Mouse (Mus musculus): ENCODE measurements at regions not wholly inside any gene's neighbourhood (a gene's known extent, or its start where the extent isn't known, plus 50 kb on each side); places are given as distances from the start of the nearest gene placed in this dataset.
A peak's percentile ranks its signal among the peaks of the same experiment; 100 is the strongest.

DNA sequence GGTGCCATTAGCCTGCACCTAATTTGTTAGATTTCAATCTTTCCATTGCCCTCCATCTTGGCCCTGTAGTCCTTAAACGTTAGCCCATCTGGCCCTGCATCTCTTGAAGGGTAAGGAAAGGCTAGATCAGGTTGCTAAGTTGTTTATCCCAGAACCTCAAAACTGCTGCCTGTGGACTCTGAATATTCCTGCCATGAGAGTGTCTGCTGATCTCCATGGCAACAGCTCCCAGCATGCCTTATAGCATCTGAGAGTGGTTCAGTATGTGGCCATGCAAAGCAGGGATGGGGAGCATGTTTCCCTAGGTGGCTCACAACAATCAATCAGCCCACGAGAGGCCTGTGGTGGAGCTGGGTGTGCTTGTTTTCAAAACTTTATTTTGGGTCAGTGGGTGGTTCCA, 346.3 kb downstream of the Rps24 start:
- H3K9ac ChIP-seq (ENCODE audit: low read depth, low read length), result no peak overlapping the region
- 19% methylated on average over 2 of the region's 2 CpGs for WGBS
- no peaks in the 10 kb centered on the region for H3K36me3 ChIP-seq (ENCODE audit: control insufficient read depth, insufficient read depth, low read length)
- no peaks in the 10 kb centered on the region for H3K27me3 ChIP-seq (ENCODE audit: control insufficient read depth, insufficient read depth, low read length)
- no peak for DNase-seq (ENCODE audit: low spot score)
- no peak for ATAC-seq (ENCODE audit: low FRiP score)
- no peak overlapping the region for H3K27ac ChIP-seq (ENCODE audit: low read depth, low read length)
- peaks cover 7% of the 10 kb centered on the region; the same call in 1 of the 2 replicates for H3K4me1 ChIP-seq (replicated peaks; ENCODE audit: control insufficient read depth, insufficient read depth, low read length)
- H3K9me3 ChIP-seq (ENCODE audit: control insufficient read depth, low read length), result no peaks in the 10 kb centered on the region
- H3K4me3 ChIP-seq (ENCODE audit: low read depth, low read length), result no peak overlapping the region
- H3K4me2 ChIP-seq (replicated peaks; ENCODE audit: low read depth, low read length), result no peak overlapping the region

GRCm38 (mm10) chr14:24838219-24838618, 351.3 kb downstream of the Rps24 start:
- Histone ChIP-seq H3K27me3 (ENCODE audit: control insufficient read depth, insufficient read depth, low read length) (no peaks in the 10 kb centered on the region), H3K4me1 (replicated peaks; ENCODE audit: control insufficient read depth, insufficient read depth, low read length) (peaks cover 2% of the 10 kb centered on the region; the same call in 1 of the 2 replicates), H3K4me2 (replicated peaks; ENCODE audit: low read depth, low read length) (no peak overlapping the region), H3K27ac (ENCODE audit: low read depth, low read length) (no peak overlapping the region), H3K9me3 (ENCODE audit: control insufficient read depth, low read length) (no peaks in the 10 kb centered on the region), H3K9ac (ENCODE audit: low read depth, low read length) (no peak overlapping the region), H3K4me3 (ENCODE audit: low read depth, low read length) (no peak overlapping the region), H3K36me3 (ENCODE audit: control insufficient read depth, insufficient read depth, low read length) (no peaks in the 10 kb centered on the region)
- ATAC-seq (ENCODE audit: low FRiP score), result no peak
- DNase-seq (ENCODE audit: low spot score), result no peak
- WGBS, result 78% methylated on average over 4 of the region's 4 CpGs

- H3K4me1 ChIP-seq (replicated peaks; ENCODE audit: control insufficient read depth, insufficient read depth, low read length), result peaks cover 2% of the 10 kb centered on the region; the same call in 1 of the 2 replicates
- 66% methylated on average over 4 of the region's 4 CpGs for WGBS
- no peak overlapping the region for H3K27ac ChIP-seq (ENCODE audit: low read depth, low read length)
Measured at GRCm38 (mm10) chr14:24839056-24839455, 352.1 kb downstream of the Rps24 start.

DNA sequence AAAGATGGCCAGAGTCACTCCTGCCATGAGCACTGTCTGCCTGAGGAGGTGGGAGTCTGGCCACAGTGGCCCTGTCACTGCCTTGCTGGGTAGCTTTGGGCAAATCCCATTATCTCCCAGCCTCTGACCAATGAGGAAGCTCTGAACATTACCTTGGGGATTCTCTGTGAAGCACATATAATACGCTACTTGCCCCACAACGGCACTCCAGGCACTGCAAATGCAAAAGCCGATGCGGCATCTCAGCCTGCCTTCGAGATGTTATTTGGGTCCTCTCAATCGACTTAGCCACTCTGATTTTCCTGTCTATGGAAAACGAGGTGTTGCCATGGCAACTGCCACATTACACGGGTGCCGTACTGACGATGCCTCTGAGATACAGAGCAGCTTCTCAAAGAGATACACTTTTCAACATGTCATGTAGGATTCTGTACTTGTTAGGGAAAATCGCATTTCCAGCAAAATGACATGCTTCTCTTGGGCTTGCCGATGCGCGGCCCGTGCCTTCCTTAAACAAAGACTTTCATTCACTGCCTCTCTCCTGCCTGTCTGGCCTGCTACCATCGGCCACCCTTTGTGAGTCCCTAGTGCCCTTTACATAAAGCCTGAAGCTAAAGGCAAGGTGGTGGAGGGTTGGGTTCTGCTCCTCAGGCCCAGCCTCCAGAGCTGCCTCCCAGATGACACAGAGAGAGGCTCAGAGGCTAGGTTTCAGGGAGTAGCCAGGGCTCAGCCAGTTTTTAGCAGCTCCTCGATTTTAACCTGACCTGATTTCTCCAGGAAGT, 355.0 kb downstream of the Rps24 start:
- Histone ChIP-seq H3K36me3 (ENCODE audit: control insufficient read depth, insufficient read depth, low read length) (no peaks in the 10 kb centered on the region), H3K4me3 (ENCODE audit: low read depth, low read length) (no peak overlapping the region), H3K9ac (ENCODE audit: low read depth, low read length) (peak overlapping the region; percentile 24; the same call in 1 of the 2 replicates), H3K4me1 (replicated peaks; ENCODE audit: control insufficient read depth, insufficient read depth, low read length) (peaks cover 2% of the 10 kb centered on the region; the same call in 1 of the 2 replicates), H3K27me3 (ENCODE audit: control insufficient read depth, insufficient read depth, low read length) (no peaks in the 10 kb centered on the region), H3K4me2 (replicated peaks; ENCODE audit: low read depth, low read length) (no peak overlapping the region; the same call in 1 of the 2 replicates), H3K27ac (ENCODE audit: low read depth, low read length) (peak overlapping the region; percentile 87), H3K9me3 (ENCODE audit: control insufficient read depth, low read length) (no peaks in the 10 kb centered on the region)
- ATAC-seq (ENCODE audit: low FRiP score), result peak; percentile 73
- 33% methylated on average over 17 of the region's 17 CpGs for WGBS
- peak; percentile 80 for DNase-seq (ENCODE audit: low spot score)

More at GRCm38 (mm10) chr14:24839056-24839455, 352.1 kb downstream of the Rps24 start:
- Histone ChIP-seq H3K9ac (ENCODE audit: low read depth, low read length) (no peak overlapping the region), H3K9me3 (ENCODE audit: control insufficient read depth, low read length) (no peaks in the 10 kb centered on the region), H3K36me3 (ENCODE audit: control insufficient read depth, insufficient read depth, low read length) (no peaks in the 10 kb centered on the region), H3K4me3 (ENCODE audit: low read depth, low read length) (no peak overlapping the region), H3K4me2 (replicated peaks; ENCODE audit: low read depth, low read length) (no peak overlapping the region), H3K27me3 (ENCODE audit: control insufficient read depth, insufficient read depth, low read length) (no peaks in the 10 kb centered on the region)
- DNase-seq (ENCODE audit: low spot score) (no peak), ATAC-seq (ENCODE audit: low FRiP score) (no peak)

- H3K4me1 ChIP-seq (replicated peaks; ENCODE audit: control insufficient read depth, insufficient read depth, low read length), result peaks cover 2% of the 10 kb centered on the region; the same call in 1 of the 2 replicates
- no peak overlapping the region for H3K4me2 ChIP-seq (replicated peaks; ENCODE audit: low read depth, low read length)
- 76% methylated on average over 4 of the region's 4 CpGs for WGBS
- H3K36me3 ChIP-seq (ENCODE audit: control insufficient read depth, insufficient read depth, low read length), result no peaks in the 10 kb centered on the region
- DNase-seq (ENCODE audit: low spot score), result no peak
- no peak overlapping the region for H3K4me3 ChIP-seq (ENCODE audit: low read depth, low read length)
- no peak for ATAC-seq (ENCODE audit: low FRiP score)
- no peaks in the 10 kb centered on the region for H3K27me3 ChIP-seq (ENCODE audit: control insufficient read depth, insufficient read depth, low read length)
- no peak overlapping the region for H3K9ac ChIP-seq (ENCODE audit: low read depth, low read length)
- no peaks in the 10 kb centered on the region for H3K9me3 ChIP-seq (ENCODE audit: control insufficient read depth, low read length)
- H3K27ac ChIP-seq (ENCODE audit: low read depth, low read length), result no peak overlapping the region
Measured at GRCm38 (mm10) chr14:24843626-24844025, 356.7 kb downstream of the Rps24 start.

GRCm38 (mm10) chr14:24850491-24850890, 363.6 kb downstream of the Rps24 start:
- ATAC-seq (ENCODE audit: low FRiP score) (no peak), DNase-seq (ENCODE audit: low spot score) (peak; percentile 34)
- 6% methylated on average over 1 of the region's 1 CpGs for WGBS

GRCm38 (mm10) chr14:24854459-24854858, 367.5 kb downstream of the Rps24 start:
- no peak overlapping the region for H3K9ac ChIP-seq (ENCODE audit: low read depth, low read length)
- no peaks in the 10 kb centered on the region for H3K36me3 ChIP-seq (ENCODE audit: control insufficient read depth, insufficient read depth, low read length)
- ATAC-seq (ENCODE audit: low FRiP score) (no peak), DNase-seq (ENCODE audit: low spot score) (no peak)
- no peak overlapping the region for H3K4me2 ChIP-seq (replicated peaks; ENCODE audit: low read depth, low read length)
- H3K27me3 ChIP-seq (ENCODE audit: control insufficient read depth, insufficient read depth, low read length), result no peaks in the 10 kb centered on the region
- H3K4me3 ChIP-seq (ENCODE audit: low read depth, low read length), result no peak overlapping the region
- no peaks in the 10 kb centered on the region for H3K9me3 ChIP-seq (ENCODE audit: control insufficient read depth, low read length)
- WGBS, result 78% methylated on average over 4 of the region's 4 CpGs
- H3K4me1 ChIP-seq (replicated peaks; ENCODE audit: control insufficient read depth, insufficient read depth, low read length), result no peaks in the 10 kb centered on the region
- no peak overlapping the region for H3K27ac ChIP-seq (ENCODE audit: low read depth, low read length)

More at GRCm38 (mm10) chr14:24850491-24850890, 363.6 kb downstream of the Rps24 start:
- no peaks in the 10 kb centered on the region for H3K27me3 ChIP-seq (ENCODE audit: control insufficient read depth, insufficient read depth, low read length)
- no peak overlapping the region for H3K4me3 ChIP-seq (ENCODE audit: low read depth, low read length)
- no peak overlapping the region for H3K27ac ChIP-seq (ENCODE audit: low read depth, low read length)
- H3K9ac ChIP-seq (ENCODE audit: low read depth, low read length), result no peak overlapping the region
- no peak overlapping the region for H3K4me2 ChIP-seq (replicated peaks; ENCODE audit: low read depth, low read length)
- H3K36me3 ChIP-seq (ENCODE audit: control insufficient read depth, insufficient read depth, low read length), result no peaks in the 10 kb centered on the region
- H3K4me1 ChIP-seq (replicated peaks; ENCODE audit: control insufficient read depth, insufficient read depth, low read length), result no peaks in the 10 kb centered on the region
- H3K9me3 ChIP-seq (ENCODE audit: control insufficient read depth, low read length), result no peaks in the 10 kb centered on the region

- DNase-seq (ENCODE audit: low spot score), result no peak
Measured at GRCm38 (mm10) chr14:24862171-24862570, 375.2 kb downstream of the Rps24 start.

DNA sequence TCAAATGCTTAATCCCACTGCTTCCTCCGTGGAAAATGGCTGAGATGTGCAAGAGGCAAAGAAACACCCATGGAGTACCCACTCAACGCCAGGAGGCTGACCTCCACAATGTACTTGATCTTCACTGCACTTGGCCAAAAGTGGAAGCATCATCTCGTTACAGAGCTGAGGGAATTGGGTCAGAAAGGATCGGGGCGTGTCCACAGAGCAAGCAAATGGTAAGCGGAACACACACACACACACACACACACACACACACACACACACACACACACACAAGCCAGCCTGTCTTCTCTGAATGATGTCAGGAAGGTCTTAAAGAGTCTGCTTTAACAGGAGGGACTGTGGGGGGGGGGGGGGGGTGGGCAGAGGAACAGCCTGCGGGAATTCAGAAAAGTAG, 375.7 kb downstream of the Rps24 start:
- Histone ChIP-seq H3K27ac (ENCODE audit: low read depth, low read length) (no peak overlapping the region), H3K4me1 (replicated peaks; ENCODE audit: control insufficient read depth, insufficient read depth, low read length) (no peaks in the 10 kb centered on the region), H3K4me2 (replicated peaks; ENCODE audit: low read depth, low read length) (no peak overlapping the region), H3K27me3 (ENCODE audit: control insufficient read depth, insufficient read depth, low read length) (no peaks in the 10 kb centered on the region), H3K9me3 (ENCODE audit: control insufficient read depth, low read length) (no peaks in the 10 kb centered on the region), H3K36me3 (ENCODE audit: control insufficient read depth, insufficient read depth, low read length) (no peaks in the 10 kb centered on the region), H3K9ac (ENCODE audit: low read depth, low read length) (no peak overlapping the region), H3K4me3 (ENCODE audit: low read depth, low read length) (no peak overlapping the region)
- 84% methylated on average over 6 of the region's 7 CpGs for WGBS
- ATAC-seq (ENCODE audit: low FRiP score), result no peak
- no peak for DNase-seq (ENCODE audit: low spot score)

More at GRCm38 (mm10) chr14:24862171-24862570, 375.2 kb downstream of the Rps24 start:
- Histone ChIP-seq H3K9me3 (ENCODE audit: control insufficient read depth, low read length) (no peaks in the 10 kb centered on the region), H3K27me3 (ENCODE audit: control insufficient read depth, insufficient read depth, low read length) (no peaks in the 10 kb centered on the region), H3K36me3 (ENCODE audit: control insufficient read depth, insufficient read depth, low read length) (no peaks in the 10 kb centered on the region), H3K9ac (ENCODE audit: low read depth, low read length) (no peak overlapping the region), H3K4me3 (ENCODE audit: low read depth, low read length) (no peak overlapping the region), H3K27ac (ENCODE audit: low read depth, low read length) (no peak overlapping the region), H3K4me2 (replicated peaks; ENCODE audit: low read depth, low read length) (no peak overlapping the region), H3K4me1 (replicated peaks; ENCODE audit: control insufficient read depth, insufficient read depth, low read length) (no peaks in the 10 kb centered on the region)
- 94% methylated on average over 8 of the region's 8 CpGs for WGBS
- ATAC-seq (ENCODE audit: low FRiP score), result no peak
